Mouse (Mus musculus) Patski (cell line): Measurements from ENCODE around the gene Vmn1r14. TPM values are rescaled to one million over a fixed set of nuclear protein-coding genes. Genes with fewer than 3 reads are reported as not detected.
"Not testable (repeated sequence)": the region's sequence is repeated elsewhere in the genome, so short reads cannot be mapped to it uniquely, and the experiment has no call there.

ENCODE experiments used
- ATAC-seq: fragments of 100-300 bp; one replicate; pipeline ENCODE4 v1.8.0; 2021
- CTCF ChIA-PET: fragments of 350-600 bp; sonication (Branson Sonifier 250); formaldehyde crosslinking; loops from one replicate; lab custom pipeline; 2022; ENCODE audit warnings: inconsistent platforms; lab: Charles Lee
- POLR2A ChIA-PET: fragments of 350-600 bp; sonication (Branson Sonifier 250); formaldehyde crosslinking; loops from one replicate; lab custom pipeline; 2022; ENCODE audit warnings: antibody characterized with exemption, inconsistent platforms; lab: Charles Lee
- DNase-seq: peaks from one replicate; pipeline ENCODE4 v3.0.0-alpha.2; 2011; ENCODE audit warnings: low read depth, low spot score
- H3K27me3 ChIP-seq: fragments of 371-371 bp; one replicate; pipeline ENCODE4 v1.5.1; 2021
- CTCF ChIP-seq: fragments of 100-300 bp; IDR thresholded peaks from one replicate; pipeline ENCODE4 v1.5.1; 2021
- in situ Hi-C: fragments of 300-500 bp; cut with MboI; formaldehyde crosslinking; loops from 3 replicates; pipeline ENCODE4 v1.11.1; 2018; ENCODE audit warnings: low pct_unique_long_range_greater_than_20kb, mixed read lengths
- polyA plus RNA-seq: library from polyadenylated mRNA; unstranded; gene quantifications from one replicate; pipeline ENCODE4 v1.2.3, GENCODE M21; 2021

Gene Vmn1r14
- not detected for polyA plus RNA-seq

DNA sequence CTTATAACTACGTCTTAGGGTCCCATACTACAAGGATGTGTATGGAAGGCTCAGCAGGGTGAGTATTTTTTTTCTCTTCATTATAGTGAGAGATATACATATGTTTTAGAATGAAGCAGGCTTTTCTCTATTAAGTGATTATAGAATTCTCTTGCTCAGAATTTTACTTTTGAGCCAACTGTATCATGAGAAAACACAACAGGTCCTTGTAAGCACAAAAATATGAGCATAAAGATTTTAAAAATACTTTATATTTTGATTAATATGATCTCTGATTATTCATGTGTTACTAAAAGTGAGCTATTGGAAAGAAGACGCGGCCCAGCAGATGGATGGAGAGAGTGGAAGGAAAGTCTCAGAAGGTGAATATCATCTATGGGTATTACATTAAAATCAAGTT lies at the start of gene Vmn1r14:
TSS of gene Vmn1r14 (plus strand) at position 301 of the 400 bp plus-strand sequence.
- no peak for ATAC-seq
- TF ChIP-seq CTCF = no peak
- H3K27me3 ChIP-seq = no peaks in the 10 kb centered on the region
- CTCF ChIA-PET = no interaction called here
- POLR2A ChIA-PET = no interaction called here
- in situ Hi-C loops = no loop called here
- DNase-seq = no peak

DNA sequence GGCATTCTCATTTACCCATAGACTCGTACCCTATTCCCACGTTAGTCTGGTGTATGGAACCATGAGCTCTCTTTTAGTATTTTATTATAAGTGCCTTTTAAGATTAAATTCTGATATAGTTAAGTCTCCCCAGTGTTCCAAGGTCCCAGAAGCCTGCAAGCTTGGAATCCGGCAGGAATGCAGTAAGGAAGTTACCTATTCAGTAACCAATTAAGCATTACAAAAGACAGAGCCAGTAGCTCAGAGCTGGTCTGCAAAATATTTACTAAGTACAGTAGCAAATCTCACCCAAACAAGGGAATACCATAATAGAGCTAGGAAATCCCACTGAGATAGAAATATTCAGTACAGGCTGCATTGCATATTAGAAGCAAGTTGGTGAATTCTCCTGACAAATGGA lies 41.5 kb upstream of the Vmn1r14 start:
- CTCF ChIA-PET, ATAC-seq, in situ Hi-C loops, H3K27me3 ChIP-seq, POLR2A ChIA-PET, DNase-seq: not testable (repeated sequence)

DNA sequence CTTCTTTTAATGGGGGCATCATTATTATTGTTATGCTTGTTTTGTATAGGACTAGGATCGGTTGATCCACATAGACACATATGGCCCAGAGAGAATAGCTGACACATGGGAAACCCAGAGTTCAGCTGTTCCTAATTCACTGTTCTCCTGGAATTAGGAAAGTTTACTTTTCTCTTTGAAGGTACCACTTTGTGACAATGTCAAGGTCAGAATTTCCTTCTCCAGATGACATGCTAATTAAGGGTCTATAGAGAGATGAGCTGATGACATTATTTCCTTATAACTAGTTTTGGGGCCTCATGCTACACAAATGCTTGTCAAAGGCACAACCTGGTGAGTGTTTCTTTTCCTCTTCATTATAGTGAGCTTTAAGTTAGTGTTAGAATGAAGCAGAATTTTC lies 28.5 kb upstream of the Vmn1r14 start, which contains the start of gene Vmn1r13:
TSS of gene Vmn1r13 (plus strand) at position 301 of the 400 bp plus-strand sequence.
- in situ Hi-C loops, POLR2A ChIA-PET: not testable (repeated sequence)

DNA sequence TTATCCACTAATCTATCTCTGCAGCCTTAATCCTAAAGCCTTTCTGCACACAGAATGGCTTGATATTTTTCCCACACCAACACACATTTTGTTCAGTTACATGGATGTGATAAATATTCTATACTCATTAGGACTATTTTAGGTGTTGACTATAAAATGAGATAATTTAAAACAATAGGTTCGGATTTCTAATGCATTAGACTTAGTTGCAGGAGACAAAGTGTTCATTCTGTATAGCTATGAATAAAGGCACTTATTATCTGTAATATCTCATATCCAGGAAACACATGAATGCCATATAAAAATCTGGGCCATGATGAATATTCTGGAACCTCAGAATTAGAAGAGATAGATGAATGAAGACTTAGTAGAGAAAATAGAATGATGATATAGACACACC lies 26.2 kb downstream of the Vmn1r14 start, which contains the start of gene Vmn1r15:
TSS of gene Vmn1r15 (plus strand) at position 301 of the 400 bp plus-strand sequence.
- ChIA-PET POLR2A (no interaction called here), CTCF (no interaction called here)
- no peak for TF ChIP-seq CTCF
- ATAC-seq = no peak
- H3K27me3 ChIP-seq = peaks cover 15% of the 10 kb centered on the region
- DNase-seq = no peak
- in situ Hi-C loops = no loop called here

More for the DNA sequence above, 28.5 kb upstream of the Vmn1r14 start, which contains the start of gene Vmn1r13:
- CTCF ChIA-PET, ATAC-seq, DNase-seq, H3K27me3 ChIP-seq: not testable (repeated sequence)

DNA sequence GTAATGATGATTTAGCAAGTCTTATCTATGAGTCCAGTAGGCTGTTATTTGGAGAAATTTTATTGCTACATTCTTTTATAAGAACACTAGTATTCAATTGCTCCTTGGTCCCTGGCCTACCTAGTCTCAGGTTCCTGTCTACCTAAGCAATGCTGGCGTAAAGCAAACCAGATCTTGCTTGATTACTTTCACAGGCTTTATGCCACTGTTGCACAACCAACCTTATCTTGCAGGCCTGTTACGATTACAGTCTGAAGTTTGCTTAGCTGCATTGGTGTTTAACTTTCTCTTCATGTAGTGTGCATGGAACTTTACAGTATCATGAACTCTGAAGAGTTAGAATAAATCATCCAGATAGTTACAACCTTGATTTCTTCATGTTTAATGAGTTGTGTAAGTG lies 29.5 kb downstream of the Vmn1r14 start:
- DNase-seq (no peak), ATAC-seq (no peak)
- in situ Hi-C loops = no loop called here
- ChIA-PET POLR2A (no interaction called here), CTCF (no interaction called here)
- no peak for TF ChIP-seq CTCF
- H3K27me3 ChIP-seq = peaks cover 15% of the 10 kb centered on the region

DNA sequence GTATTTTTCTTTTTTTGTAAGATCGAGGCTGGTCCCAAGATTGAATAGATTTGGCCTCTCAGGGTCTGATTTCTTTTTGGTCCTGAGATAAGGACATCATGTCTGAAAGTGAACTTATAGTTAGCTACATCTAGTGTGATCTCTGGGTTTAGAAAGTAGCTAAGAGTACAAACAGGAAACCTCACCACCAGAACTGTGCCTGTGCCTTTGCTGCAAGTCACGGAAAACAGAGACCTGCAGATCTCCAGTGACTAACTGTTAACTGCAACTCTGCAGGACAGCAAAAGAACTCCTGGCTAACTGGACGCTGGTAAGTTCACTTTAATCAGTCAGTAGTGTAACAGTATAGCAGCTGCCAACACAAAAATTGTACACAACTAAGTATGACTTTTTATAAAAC lies 40.4 kb downstream of the Vmn1r14 start:
- TF ChIP-seq CTCF = no peak
- DNase-seq = no peak
- CTCF ChIA-PET = no interaction called here
- no peak for ATAC-seq
- in situ Hi-C loops = no loop called here
- no peaks in the 10 kb centered on the region for H3K27me3 ChIP-seq
- POLR2A ChIA-PET = no interaction called here

DNA sequence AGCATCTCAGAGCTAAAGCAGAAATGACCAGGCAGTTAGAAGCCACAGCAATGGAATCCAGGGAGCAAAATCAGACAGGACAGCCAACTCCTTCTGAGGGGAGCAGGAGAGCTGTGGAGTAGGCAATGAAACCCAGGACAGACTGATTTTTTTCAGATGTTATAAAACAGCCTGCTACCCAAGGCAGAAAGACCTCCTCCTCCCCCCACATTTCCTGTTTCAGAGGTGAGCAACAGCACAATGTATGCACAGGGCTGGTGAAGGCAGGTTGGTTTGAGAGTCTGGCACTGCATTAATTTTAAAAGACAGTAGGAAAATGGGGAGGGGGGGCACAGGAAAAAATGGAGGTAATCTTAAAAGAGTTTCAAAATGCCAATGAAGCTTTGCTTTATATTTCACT lies 41.0 kb downstream of the Vmn1r14 start:
- no peaks in the 10 kb centered on the region for H3K27me3 ChIP-seq
- ChIA-PET CTCF (no interaction called here), POLR2A (no interaction called here)
- DNase-seq (no peak), ATAC-seq (no peak)
- in situ Hi-C loops = no loop called here
- no peak for TF ChIP-seq CTCF

DNA sequence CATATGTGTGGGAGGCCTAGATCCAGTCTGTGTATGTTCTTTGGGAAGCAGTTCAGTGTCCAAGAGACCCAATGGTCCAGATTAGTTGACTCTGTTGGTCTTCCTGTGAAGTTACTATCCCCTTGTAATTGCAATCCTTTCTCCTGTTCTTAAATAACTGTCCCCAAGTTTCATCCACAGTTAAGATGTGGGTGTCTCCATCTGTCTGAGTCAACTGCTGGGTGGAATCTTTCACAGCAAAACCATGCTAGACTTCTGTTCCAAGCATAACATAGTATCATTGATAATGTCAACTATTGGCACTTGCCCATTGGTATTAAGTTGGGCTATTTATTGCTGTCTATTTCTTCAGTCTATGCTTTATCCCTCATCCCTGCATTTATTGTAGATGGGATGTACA lies 47.5 kb downstream of the Vmn1r14 start:
- ChIA-PET CTCF (no interaction called here), POLR2A (no interaction called here)
- in situ Hi-C loops = no loop called here
- ATAC-seq = no peak
- no peak for DNase-seq
- H3K27me3 ChIP-seq = no peaks in the 10 kb centered on the region
- TF ChIP-seq CTCF = no peak

Other genes with a start within 250 kb of the Vmn1r14 start
- gene Vmn1r6, start 234.4 kb upstream of the Vmn1r14 start, polyA plus RNA-seq = not detected
- gene Vmn1r7, start 206.4 kb upstream of the Vmn1r14 start, polyA plus RNA-seq = not detected
- gene Vmn1r8, start 199.4 kb upstream of the Vmn1r14 start, polyA plus RNA-seq = not detected
- gene Vmn1r9, start 164.9 kb upstream of the Vmn1r14 start, polyA plus RNA-seq = not detected
- gene Vmn1r10, start 122.2 kb upstream of the Vmn1r14 start, polyA plus RNA-seq = not detected
- not detected for gene Vmn1r11, start 98.2 kb upstream of the Vmn1r14 start, polyA plus RNA-seq
- not detected for gene Vmn1r12, start 74.8 kb upstream of the Vmn1r14 start, polyA plus RNA-seq
- not detected for gene Vmn1r13, start 28.4 kb upstream of the Vmn1r14 start, polyA plus RNA-seq
- 0.05 TPM for gene Vmn1r15, start 26.3 kb downstream of the Vmn1r14 start, polyA plus RNA-seq
- gene Vmn1r16, start 97.8 kb downstream of the Vmn1r14 start, polyA plus RNA-seq = 0.08 TPM
- gene Vmn1r17, start 132.0 kb downstream of the Vmn1r14 start, polyA plus RNA-seq = not detected
- gene Vmn1r18, start 164.1 kb downstream of the Vmn1r14 start, polyA plus RNA-seq = under 0.01 TPM
- gene Vmn1r19, start 172.1 kb downstream of the Vmn1r14 start, polyA plus RNA-seq = not detected
- not detected for gene Vmn1r20, start 197.2 kb downstream of the Vmn1r14 start, polyA plus RNA-seq